ENCODE assay signal across 8 mouse cellular contexts in the genomic region with DNA sequence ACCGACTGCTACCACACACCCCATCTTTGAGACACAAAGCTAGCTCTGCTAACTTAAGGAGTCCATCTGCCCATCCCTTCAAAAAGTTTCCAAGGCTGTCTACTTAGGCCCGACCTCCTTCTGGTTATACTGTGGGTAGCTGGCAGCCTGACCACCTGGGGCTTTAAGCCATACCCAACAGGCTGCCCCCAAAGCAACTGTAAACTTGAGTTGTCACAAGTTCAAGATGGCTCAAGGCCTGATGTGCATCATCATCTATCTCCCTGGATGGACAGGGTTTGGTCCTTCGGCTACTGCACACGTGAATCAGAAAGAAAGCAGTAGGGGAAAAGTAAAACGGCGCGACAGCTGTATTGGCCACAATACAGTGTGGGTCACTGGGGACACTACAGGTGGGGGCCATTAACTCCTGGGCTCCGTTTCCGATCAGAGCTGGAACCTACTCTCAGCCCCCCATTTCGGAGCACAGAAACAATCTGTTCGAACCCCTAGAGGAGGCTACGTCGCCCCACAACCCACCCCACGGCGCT. TPM values are rescaled to one million over a fixed set of nuclear protein-coding genes. Genes with fewer than 3 reads are reported as not detected.
A peak's percentile ranks its signal among the peaks of the same experiment; 100 is the strongest.
DNase-seq lines count a peak whose midpoint lies in the region; ATAC-seq and TF ChIP-seq lines count a peak whose summit lies in the region.

No protein-coding gene starts in this region.

- peak overlapping the region; percentile 100 for H3K27ac ChIP-seq in layer of hippocampus, adult 2 months
- peak overlapping the region; percentile 75 for H3K27ac ChIP-seq in brown adipose tissue, adult 24 weeks (replicated peaks; ENCODE audit: low read depth, low read length)
- peak overlapping the region; percentile 100 for H3K27ac ChIP-seq in intestine, embryonic 14.5 days (ENCODE audit: low read depth)
- H3K27ac ChIP-seq in neural tube, embryonic 13.5 days (replicated peaks), result peak overlapping the region; percentile 98

- WGBS in intestine, embryonic 14.5 days, result 3% methylated on average over 15 of the region's 15 CpGs
- 2% methylated on average over 15 of the region's 15 CpGs for WGBS in neural tube, embryonic 13.5 days

- peak overlapping the region; percentile 97 for H3K4me3 ChIP-seq in layer of hippocampus, adult 2 months
- H3K4me3 ChIP-seq in brown adipose tissue, adult 24 weeks (ENCODE audit: insufficient read depth, low read depth, low read length), result peak overlapping the region; percentile 97
- H3K4me3 ChIP-seq in intestine, embryonic 14.5 days (ENCODE audit: low read depth, low read length), result peak overlapping the region; percentile 95
- H3K4me3 ChIP-seq in neural tube, embryonic 13.5 days, result peak overlapping the region; percentile 90

- no peaks in the 10 kb centered on the region for H3K27me3 ChIP-seq in intestine, embryonic 14.5 days (replicated peaks; ENCODE audit: control insufficient read depth, insufficient read depth, low read length)
- 0 out of 2 replicates have a peak, but pooled peaks cover 3% of the 10 kb centered on the region for H3K27me3 ChIP-seq in neural tube, embryonic 13.5 days

- H3K4me2 ChIP-seq in intestine, embryonic 14.5 days (ENCODE audit: low read length), result peak overlapping the region; percentile 99
- peak overlapping the region; percentile 99 for H3K4me2 ChIP-seq in neural tube, embryonic 13.5 days

- H3K36me3 ChIP-seq in intestine, embryonic 14.5 days (ENCODE audit: control insufficient read depth, insufficient read depth, low read length), result peaks cover 38% of the 10 kb centered on the region
- H3K36me3 ChIP-seq in neural tube, embryonic 13.5 days, result peaks cover 36% of the 10 kb centered on the region

- ATAC-seq in intestine, embryonic 14.5 days (replicated peaks; ENCODE audit: low FRiP score, low TSS enrichment, low read depth), result peak; percentile 51
- ATAC-seq in neural tube, embryonic 13.5 days (ENCODE audit: low read depth), result peak; percentile 16

- DNase-seq in layer of hippocampus, adult 2 months (ENCODE audit: low spot score in 2 of 2), result no peak
- DNase-seq in layer of hippocampus, adult 9-10 months (ENCODE audit: low spot score), result no peak
- peak; percentile 57 for DNase-seq in intestine, embryonic 14.5 days (ENCODE audit: low spot score)
- DNase-seq in right cerebral cortex, postnatal 36 days (ENCODE audit: low spot score in 2 of 2), result no peak
- DNase-seq in layer of hippocampus, adult 8-10 months (ENCODE audit: low spot score in 2 of 2), result no peak
- no peak for DNase-seq in right cerebral cortex, postnatal 4 days

- peaks cover 6% of the 10 kb centered on the region for H3K4me1 ChIP-seq in brown adipose tissue, adult 24 weeks (ENCODE audit: control insufficient read depth, insufficient read depth, insufficient read length, low read length)
- H3K4me1 ChIP-seq in intestine, embryonic 14.5 days (replicated peaks; ENCODE audit: control insufficient read depth, insufficient read depth, low read length), result peaks cover 9% of the 10 kb centered on the region
- H3K4me1 ChIP-seq in neural tube, embryonic 13.5 days (replicated peaks), result peaks cover 22% of the 10 kb centered on the region

- TF ChIP-seq CTCF in layer of hippocampus, adult 2 months (conservative IDR thresholded peaks at IDR 0.05), result no peak

- peak overlapping the region; percentile 98 for H3K9ac ChIP-seq in intestine, embryonic 14.5 days (ENCODE audit: low read length)
- peak overlapping the region; percentile 98 for H3K9ac ChIP-seq in neural tube, embryonic 13.5 days

- H3K9me3 ChIP-seq in intestine, embryonic 14.5 days (ENCODE audit: control insufficient read depth, low read length), result no peaks in the 10 kb centered on the region
- no peaks in the 10 kb centered on the region for H3K9me3 ChIP-seq in neural tube, embryonic 13.5 days

RNA-seq across cellular contexts. Expression of a gene that starts 0.6 kb away (rescaled TPM):
- 100 to 1,000 TPM in 1 of 2 experiments, 10 to 100 TPM in 1; 94.7 to 103 TPM for total RNA-seq in layer of hippocampus, adult 2 months (2021)
- polyA plus RNA-seq in brown adipose tissue, adult 24 weeks (2012; ENCODE audit: insufficient read depth, insufficient read length, missing spikeins), result 57.6 and 63.5 TPM in 2 replicates
- polyA plus RNA-seq in intestine, embryonic 14.5 days (2014; fragmentation: Nextera tagmentation; extraction: Ambion mirVana), result 224 and 235 TPM in 2 replicates
- polyA plus RNA-seq in neural tube, embryonic 13.5 days (2015; fragmentation: Nextera tagmentation; extraction: Ambion mirVana), result 175 and 185 TPM in 2 replicates
- total RNA-seq in layer of hippocampus, adult 8-10 months (2022), result 100 to 1,000 TPM in 3 of 4 experiments, 10 to 100 TPM in 1; 85.5 to 112 (median 106) TPM

RNA-seq across cellular contexts. Expression of a gene that starts 13.5 kb away (rescaled TPM):
- 10 to 100 TPM; 11.1 to 11.7 TPM for total RNA-seq in layer of hippocampus, adult 2 months (2021)
- polyA plus RNA-seq in brown adipose tissue, adult 24 weeks (2012; ENCODE audit: insufficient read depth, insufficient read length, missing spikeins), result 0.67 and 0.79 TPM in 2 replicates
- polyA plus RNA-seq in intestine, embryonic 14.5 days (2014; fragmentation: Nextera tagmentation; extraction: Ambion mirVana), result 4.6 and 4.7 TPM in 2 replicates
- 6.7 and 7.2 TPM in 2 replicates for polyA plus RNA-seq in neural tube, embryonic 13.5 days (2015; fragmentation: Nextera tagmentation; extraction: Ambion mirVana)
- 10 to 100 TPM in 3 of 4 experiments, 1 to 10 TPM in 1; 9.5 to 14.0 (median 13.1) TPM for total RNA-seq in layer of hippocampus, adult 8-10 months (2022)

RNA-seq across cellular contexts. Expression of a gene that starts 41.2 kb away (rescaled TPM):
- total RNA-seq in layer of hippocampus, adult 2 months (2021), result 100 to 1,000 TPM; 119 to 136 TPM
- 696 and 736 TPM in 2 replicates for polyA plus RNA-seq in brown adipose tissue, adult 24 weeks (2012; ENCODE audit: insufficient read depth, insufficient read length, missing spikeins)
- polyA plus RNA-seq in intestine, embryonic 14.5 days (2014; fragmentation: Nextera tagmentation; extraction: Ambion mirVana), result 324 and 325 TPM in 2 replicates
- 206 and 209 TPM in 2 replicates for polyA plus RNA-seq in neural tube, embryonic 13.5 days (2015; fragmentation: Nextera tagmentation; extraction: Ambion mirVana)
- 100 to 1,000 TPM; 119 to 130 (median 128) TPM for total RNA-seq in layer of hippocampus, adult 8-10 months (2022)
